Mouse (Mus musculus) gastrocnemius, postnatal 10 days (tissue): ENCODE measurements at regions not wholly inside any gene's neighbourhood (a gene's known extent, or its start where the extent isn't known, plus 50 kb on each side); places are given as distances from the start of the nearest gene placed in this dataset.

ENCODE experiments used
- DNase-seq: peaks from one replicate; pipeline ENCODE4 v3.0.0; 2021; ENCODE audit warnings: mixed read lengths

- no peak for DNase-seq
These were observed 59.1 kb upstream of the Gm34302 start for GRCm38 (mm10) chr3:63542638-63543408.

- no peak for DNase-seq
These were observed 55.2 kb upstream of the Gm34302 start for GRCm38 (mm10) chr3:63538881-63539280.

- DNase-seq = no peak
These were observed 50.5 kb upstream of the Gm34302 start for GRCm38 (mm10) chr3:63534141-63534540.
